Mouse (Mus musculus): ENCODE measurements at regions not wholly inside any gene's neighbourhood (a gene's known extent, or its start where the extent isn't known, plus 50 kb on each side); places are given as distances from the start of the nearest gene placed in this dataset.

GRCm38 (mm10) chr16:76761004-76761403 is 252.5 kb upstream of the Usp25 start:
- no peak for TF ChIP-seq CTCF (conservative IDR thresholded peaks at IDR 0.05; ENCODE audit: insufficient read depth, insufficient read length, low read depth, low read length)
- no peak for TF ChIP-seq POLR2A (IDR thresholded peaks at IDR 0.05; ENCODE audit: low read depth, low read length)

All from kidney, adult 2 months (tissue).